Mouse (Mus musculus) 3134 (cell line): ENCODE measurements around the gene Psg27.
"Not testable (repeated sequence)": the region's sequence is repeated elsewhere in the genome, so short reads cannot be mapped to it uniquely, and the experiment has no call there.

Experiments
- DNase-seq: peaks from one replicate; pipeline ENCODE4 v3.0.0-alpha.2; 2011; ENCODE audit warnings: low spot score; ENCODE audit not compliant: insufficient read length; ENCODE audit errors: extremely low read depth

Gene Psg27

DNA sequence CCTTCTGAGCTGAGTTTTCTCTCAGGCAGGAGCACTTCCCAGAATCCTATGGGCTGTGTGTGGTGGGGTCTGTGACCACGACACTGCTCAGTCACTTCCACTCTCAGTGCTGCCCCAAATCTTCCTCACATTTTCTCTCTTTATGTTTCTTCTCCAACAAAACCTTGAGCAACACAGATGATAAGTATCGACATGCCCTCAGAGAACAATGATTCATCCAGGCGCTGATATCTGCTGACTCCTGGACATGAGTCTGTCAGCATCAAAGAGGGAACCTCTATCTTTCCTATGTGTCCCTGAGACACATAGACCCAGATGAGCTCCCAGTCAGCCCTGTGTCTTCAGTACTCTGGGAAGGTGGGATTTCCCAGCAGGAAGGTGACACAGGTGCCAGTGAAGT is at the start of gene Psg27:
Psg27 (minus strand) TSS at position 101 of the 400 bp plus-strand sequence.
- DNase-seq = no peak

DNA sequence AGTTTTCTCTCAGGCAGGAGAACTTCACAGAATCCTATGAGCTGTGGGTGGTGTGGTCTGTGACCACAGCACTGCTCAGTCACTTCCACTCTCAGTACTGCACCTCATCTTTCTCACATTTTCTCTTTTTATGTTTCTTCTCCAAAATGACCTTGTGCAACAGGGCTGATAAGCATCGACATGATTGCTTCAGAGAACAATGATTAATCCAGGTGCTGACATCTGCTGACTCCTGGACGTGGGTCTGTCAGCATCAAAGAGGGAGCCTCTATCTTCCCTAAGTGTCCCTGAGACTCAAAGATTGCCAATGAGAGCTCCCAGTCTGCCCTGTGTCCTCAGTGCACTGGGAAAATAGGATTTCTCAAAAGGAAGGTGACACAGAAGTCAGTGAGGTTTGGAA is 49.3 kb upstream of the Psg27 start, which contains the start of gene Psg23:
Psg23 (minus strand) TSS at position 101 of the 400 bp plus-strand sequence.
- DNase-seq = not testable (repeated sequence)

DNA sequence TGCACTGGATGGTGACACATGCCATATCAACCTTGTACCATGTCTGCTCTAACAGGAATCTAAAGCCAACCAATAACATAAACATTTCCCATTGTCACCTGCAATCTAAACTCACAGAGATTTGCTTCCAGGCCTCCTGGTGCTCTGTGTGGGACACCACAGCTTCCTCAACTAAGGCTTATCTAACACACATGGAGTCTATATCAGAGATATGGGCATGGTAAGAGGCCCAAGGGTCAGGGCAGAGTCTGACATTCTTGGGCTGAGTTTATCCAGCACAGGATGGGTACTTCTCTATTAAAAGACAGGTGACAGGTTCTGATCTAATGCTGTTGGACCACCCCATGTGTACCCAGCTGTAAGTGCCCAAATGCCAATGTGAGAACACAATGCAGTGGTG is 7.3 kb downstream of the Psg27 start:
- no peak for DNase-seq

DNA sequence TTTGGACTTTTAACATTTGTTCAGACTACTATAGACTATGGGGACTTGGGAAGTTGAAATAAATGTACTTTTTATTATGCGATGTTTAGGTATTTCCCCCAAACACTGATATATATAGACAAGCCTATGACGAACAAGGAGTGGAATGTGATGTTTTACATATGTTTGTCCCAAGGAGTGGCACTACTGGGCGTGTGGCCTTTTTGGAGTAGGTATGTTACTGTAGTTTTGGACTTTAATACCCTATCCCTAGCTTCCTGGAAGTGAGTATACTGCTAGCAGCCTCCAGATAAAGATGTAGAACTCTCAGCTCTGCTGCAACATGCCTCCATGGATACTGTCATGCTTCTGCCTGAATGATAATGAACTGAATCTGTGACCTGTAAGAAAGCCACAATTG is 11.4 kb downstream of the Psg27 start:
- DNase-seq = not testable (repeated sequence)

DNA sequence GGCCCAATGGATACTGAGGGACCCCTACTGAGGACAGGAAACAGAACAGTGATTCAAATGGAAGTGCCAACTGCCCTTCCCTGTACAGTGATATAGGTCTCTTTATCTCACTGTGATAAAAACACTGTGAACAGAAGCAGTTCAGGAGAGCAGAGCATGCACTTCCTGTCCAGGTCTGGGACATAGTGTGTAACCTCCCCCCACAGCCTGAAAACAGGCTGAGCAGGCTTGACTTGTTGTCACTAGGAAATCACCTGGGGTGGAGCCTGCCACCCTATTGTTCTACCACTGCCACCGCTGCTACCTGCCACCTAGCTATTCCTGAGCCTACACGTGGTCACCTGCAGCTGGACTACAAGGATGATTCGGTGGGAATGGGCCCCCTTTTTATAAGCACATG is 33.7 kb downstream of the Psg27 start:
- no peak for DNase-seq

DNA sequence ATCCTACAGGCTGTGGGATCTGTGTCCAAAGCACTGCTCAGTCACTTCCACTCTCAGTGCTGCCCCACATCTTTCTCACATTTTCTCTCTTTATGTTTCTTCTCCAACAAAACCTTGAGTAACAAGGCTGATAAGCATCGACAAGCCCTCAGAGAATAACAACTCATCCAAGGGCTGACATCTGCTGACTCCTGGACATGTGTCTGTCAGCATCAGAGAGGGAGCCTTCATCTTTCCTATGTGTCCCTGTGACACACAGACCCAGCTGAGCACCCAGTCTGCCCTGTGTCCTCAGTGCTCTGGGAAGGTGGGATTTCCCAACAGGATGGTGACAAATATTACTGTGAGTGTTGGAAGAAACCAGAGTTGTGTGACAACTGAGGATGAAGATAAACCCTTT is 34.9 kb downstream of the Psg27 start, which contains the start of gene Psg25:
Psg25 (minus strand) TSS at position 101 of the 400 bp plus-strand sequence.
- no peak for DNase-seq

DNA sequence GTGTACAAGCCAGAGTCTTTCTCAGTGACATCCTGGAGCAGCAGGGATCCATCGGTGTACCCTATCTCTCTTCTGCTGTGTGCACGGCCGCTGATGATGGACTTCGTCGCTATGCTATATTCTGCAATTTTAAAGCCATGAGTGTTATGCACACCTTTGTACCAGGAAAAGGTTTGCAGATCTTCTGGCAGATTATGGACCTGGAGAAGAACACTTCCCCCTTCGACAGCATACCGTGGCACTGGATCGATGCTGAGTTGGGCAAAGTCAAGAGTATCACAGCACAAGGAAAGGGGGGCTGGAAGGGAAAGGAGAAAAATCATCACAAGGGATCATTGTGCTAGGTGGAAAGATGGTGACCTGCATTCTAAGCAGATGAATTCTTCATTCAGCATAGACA is 42.4 kb downstream of the Psg27 start:
- DNase-seq = no peak

DNA sequence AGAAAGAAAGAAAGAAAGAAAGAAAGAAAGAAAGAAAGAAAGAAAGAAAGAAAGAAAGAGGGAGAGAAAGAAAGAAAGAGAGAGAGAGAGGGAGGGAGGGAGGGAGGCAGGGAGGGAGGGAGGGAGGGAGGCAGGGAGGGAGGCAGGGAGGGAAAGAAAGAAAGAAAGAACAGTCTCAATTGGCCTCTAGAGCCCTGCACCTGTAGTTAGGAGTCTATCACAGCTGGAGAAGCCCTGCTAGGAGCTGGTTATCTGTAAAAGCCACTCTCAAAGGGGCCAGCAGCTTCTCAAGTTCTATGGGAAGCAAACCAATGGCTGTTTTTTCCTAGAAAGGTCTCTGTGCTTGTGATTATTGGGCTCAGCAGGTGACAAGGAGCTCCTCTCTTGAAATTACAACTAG is 54.3 kb downstream of the Psg27 start:
- DNase-seq = not testable (repeated sequence)

DNA sequence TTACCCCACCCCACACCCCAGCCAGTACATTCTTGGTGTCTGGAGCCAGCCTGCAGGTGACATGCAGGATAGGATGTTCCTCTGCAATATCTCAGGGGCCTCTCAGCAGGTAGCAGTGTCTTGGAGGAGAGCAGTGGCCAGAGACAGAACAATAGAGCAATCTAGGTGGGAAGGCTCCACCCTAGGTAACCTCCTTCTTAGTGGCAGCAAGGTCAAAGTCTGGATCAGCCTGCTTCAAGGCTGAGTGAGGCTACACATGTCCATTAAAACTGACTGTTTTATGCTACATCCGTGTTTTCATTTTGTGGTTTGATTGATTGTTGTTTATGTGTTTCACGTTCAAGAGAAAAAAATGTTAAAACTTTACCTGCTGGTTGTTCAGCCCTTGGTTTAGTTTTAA is 54.7 kb downstream of the Psg27 start:
- DNase-seq = not testable (repeated sequence)

DNA sequence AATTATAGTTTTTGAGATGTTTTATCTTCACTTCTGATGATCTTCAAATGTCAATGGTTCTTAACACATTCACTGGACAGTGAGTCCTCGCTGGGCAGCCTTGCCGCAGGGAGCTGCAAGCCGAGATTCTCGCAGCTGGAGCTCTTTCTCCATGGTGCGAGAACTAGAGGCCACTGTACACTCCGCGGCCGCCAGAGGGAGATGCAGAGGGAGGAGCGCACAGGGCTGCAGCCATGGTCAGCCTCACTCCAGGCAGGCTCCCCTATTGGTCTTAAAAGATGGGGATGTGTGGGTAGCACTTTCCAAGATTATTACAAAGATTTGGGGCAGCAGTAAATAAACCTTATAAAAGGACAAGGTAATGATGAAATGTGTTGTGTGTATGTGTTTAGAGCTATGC is 55.6 kb downstream of the Psg27 start:
- no peak for DNase-seq
